Mouse (Mus musculus): Measurements from ENCODE around the gene Tmsb4x.
A peak's percentile ranks its signal among the peaks of the same experiment; 100 is the strongest.

Gene Tmsb4x

GRCm38 (mm10) chrX:167182411-167182810 is 26.7 kb downstream of the Tmsb4x start:
- DNase-seq (ENCODE audit: low read depth, low spot score): no peak

- no peak for DNase-seq (ENCODE audit: low read depth, low spot score)
These were observed 29.0 kb downstream of the Tmsb4x start for GRCm38 (mm10) chrX:167179961-167180642.

- no peak for DNase-seq (ENCODE audit: low read depth, low spot score)
These were observed 29.6 kb downstream of the Tmsb4x start for GRCm38 (mm10) chrX:167179549-167179948.

GRCm38 (mm10) chrX:167175319-167175718 is 33.8 kb downstream of the Tmsb4x start:
- no peak for DNase-seq (ENCODE audit: low read depth, low spot score)

GRCm38 (mm10) chrX:167174311-167174710 is 34.8 kb downstream of the Tmsb4x start:
- no peak for DNase-seq (ENCODE audit: low read depth, low spot score)

- no peak for DNase-seq (ENCODE audit: low read depth, low spot score)
These were observed 36.9 kb downstream of the Tmsb4x start for GRCm38 (mm10) chrX:167172256-167172655.

GRCm38 (mm10) chrX:167171281-167171680 is 37.8 kb downstream of the Tmsb4x start:
- no peak for DNase-seq (ENCODE audit: low read depth, low spot score)

- DNase-seq (ENCODE audit: low read depth, low spot score): peak; percentile 1
These were observed 41.8 kb downstream of the Tmsb4x start for GRCm38 (mm10) chrX:167167282-167167681.

GRCm38 (mm10) chrX:167166051-167166450 is 43.1 kb downstream of the Tmsb4x start:
- DNase-seq (ENCODE audit: low read depth, low spot score): no peak

GRCm38 (mm10) chrX:167157691-167158090 is 51.4 kb downstream of the Tmsb4x start:
- DNase-seq (ENCODE audit: low read depth, low spot score): no peak
